Mouse (Mus musculus) CH12.LX (cell line): ENCODE results near the gene Bves.

Experiments used
- CHD2 ChIP-seq: IDR thresholded peaks from 2 replicates; pipeline ENCODE4 v1.6.1; 2011; ENCODE audit warnings: low read length, improper control_type of control experiment
- CTCF ChIP-seq, 2 experiments: IDR thresholded peaks in 1 of 2; conservative IDR thresholded peaks in 1 of 2; 2 replicates each; pipeline ENCODE4 v1.5.1; 2011 to 2012; ENCODE audit warnings: low read depth in 2 of 2, low read length in 2 of 2, improper control_type of control experiment in 1 of 2, inconsistent platforms in 1 of 2, mild to moderate bottlenecking in 1 of 2, moderate library complexity in 1 of 2
- POLR2A ChIP-seq: IDR thresholded peaks from 2 replicates; pipeline ENCODE4 v1.6.1; 2011; ENCODE audit warnings: low read depth, mild to moderate bottlenecking, improper control_type of control experiment, low read length
- TBP ChIP-seq: conservative IDR thresholded peaks from 2 replicates; pipeline ENCODE4 v1.6.1; 2011; ENCODE audit warnings: low read depth, low read length, improper control_type of control experiment

DNA sequence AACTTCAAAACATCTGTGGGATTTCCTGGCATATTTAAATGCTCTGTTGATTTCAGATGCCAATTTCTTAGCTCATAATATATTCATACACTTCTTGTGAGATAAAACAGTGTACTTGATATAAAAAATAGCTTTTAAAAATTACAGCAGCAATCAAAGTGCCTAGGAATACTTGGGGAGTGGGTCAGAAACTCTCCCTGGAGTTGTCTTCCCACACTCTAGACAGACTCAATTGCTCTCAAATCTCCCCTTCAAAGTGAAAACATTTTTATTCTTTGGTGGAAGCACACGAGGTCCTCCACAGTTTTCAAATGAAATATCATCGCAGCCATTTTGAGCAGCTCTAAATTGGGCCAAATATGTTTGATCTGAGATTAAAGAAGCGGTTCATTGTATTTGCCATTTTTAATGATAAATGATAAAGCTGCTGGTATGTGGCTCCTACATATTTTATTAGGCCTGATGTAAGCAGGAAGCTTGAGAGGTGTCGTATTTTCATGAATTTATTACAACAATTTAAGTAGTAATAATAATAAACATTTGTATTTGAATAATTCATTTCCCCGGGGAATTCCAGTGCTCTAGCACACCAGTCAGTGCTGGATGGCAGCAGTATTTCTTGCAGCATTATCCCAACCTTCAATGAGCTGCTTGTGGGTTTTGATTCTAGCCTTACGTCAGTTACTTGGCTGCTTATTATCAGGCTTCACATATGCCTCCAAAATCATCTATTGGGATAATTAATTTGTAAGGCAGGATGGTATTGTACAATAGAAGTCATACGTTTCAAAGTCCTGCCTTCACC is 7.2 kb upstream of the Bves start:
- TF ChIP-seq CHD2 (no peak), CTCF (conservative IDR thresholded peaks at IDR 0.05 in 1 of 2, IDR thresholded peaks at IDR 0.05 in 1 of 2; ENCODE audit: low read depth in 2 of 2, low read length in 2 of 2) (no peak), TBP (no peak), POLR2A (no peak)
